Mouse (Mus musculus): ENCODE data around the gene Mrpl37. TPM values are rescaled to one million over a fixed set of nuclear protein-coding genes. Genes with fewer than 3 reads are reported as not detected.
"Not testable (repeated sequence)": the region's sequence is repeated elsewhere in the genome, so short reads cannot be mapped to it uniquely, and the experiment has no call there.

Gene Mrpl37
- 104 and 107 TPM in 2 replicates for polyA plus RNA-seq (2012; ENCODE audit: insufficient read depth, insufficient read length, missing spikeins)

GRCm38 (mm10) chr4:107066252-107067124 is at the start of gene Mrpl37, which contains the start of gene Cyb5rl:
Gene Mrpl37 (minus strand): TSS chr4:107066868.
Gene Cyb5rl (plus strand): TSS chr4:107066988.
- H3K4me1 ChIP-seq (ENCODE audit: control insufficient read depth, insufficient read depth, insufficient read length, low read length) = peaks cover 4% of the 10 kb centered on the region; the same call in 1 of the 2 replicates
- H3K4me3 ChIP-seq (ENCODE audit: insufficient read depth, low read depth, low read length) = peak within 1 kb of the TSS; percentile 84
- H3K27ac ChIP-seq (replicated peaks; ENCODE audit: low read depth, low read length) = peak within 1 kb of the TSS; percentile 51

- Histone ChIP-seq H3K4me3 (ENCODE audit: insufficient read depth, low read depth, low read length) (no peak overlapping the region), H3K27ac (replicated peaks; ENCODE audit: low read depth, low read length) (no peak overlapping the region), H3K4me1 (ENCODE audit: control insufficient read depth, insufficient read depth, insufficient read length, low read length) (no peaks in the 10 kb centered on the region)
These were observed 47.6 kb upstream of the Mrpl37 start for GRCm38 (mm10) chr4:107114278-107114677.

GRCm38 (mm10) chr4:107109181-107109580 is 42.5 kb upstream of the Mrpl37 start:
- H3K4me3 ChIP-seq (ENCODE audit: insufficient read depth, low read depth, low read length); H3K27ac ChIP-seq (replicated peaks; ENCODE audit: low read depth, low read length); H3K4me1 ChIP-seq (ENCODE audit: control insufficient read depth, insufficient read depth, insufficient read length, low read length): not testable (repeated sequence)

- Histone ChIP-seq H3K4me3 (ENCODE audit: insufficient read depth, low read depth, low read length) (peak overlapping the region; percentile 40), H3K4me1 (ENCODE audit: control insufficient read depth, insufficient read depth, insufficient read length, low read length) (no peaks in the 10 kb centered on the region), H3K27ac (replicated peaks; ENCODE audit: low read depth, low read length) (no peak overlapping the region)
These were observed 41.6 kb upstream of the Mrpl37 start for GRCm38 (mm10) chr4:107108291-107108731.

GRCm38 (mm10) chr4:107106777-107107176 is 40.1 kb upstream of the Mrpl37 start:
- no peak overlapping the region for H3K27ac ChIP-seq (replicated peaks; ENCODE audit: low read depth, low read length)
- no peaks in the 10 kb centered on the region for H3K4me1 ChIP-seq (ENCODE audit: control insufficient read depth, insufficient read depth, insufficient read length, low read length)
- no peak overlapping the region for H3K4me3 ChIP-seq (ENCODE audit: insufficient read depth, low read depth, low read length)

- Histone ChIP-seq H3K4me3 (ENCODE audit: insufficient read depth, low read depth, low read length) (no peak overlapping the region), H3K27ac (replicated peaks; ENCODE audit: low read depth, low read length) (no peak overlapping the region)
These were observed 35.6 kb upstream of the Mrpl37 start for GRCm38 (mm10) chr4:107102220-107102619.

GRCm38 (mm10) chr4:107098791-107099525 is 32.3 kb upstream of the Mrpl37 start:
- Histone ChIP-seq H3K27ac (replicated peaks; ENCODE audit: low read depth, low read length) (no peak overlapping the region), H3K4me3 (ENCODE audit: insufficient read depth, low read depth, low read length) (no peak overlapping the region), H3K4me1 (ENCODE audit: control insufficient read depth, insufficient read depth, insufficient read length, low read length) (peaks cover 3% of the 10 kb centered on the region; the same call in 1 of the 2 replicates)

More at GRCm38 (mm10) chr4:107102220-107102619, 35.6 kb upstream of the Mrpl37 start:
- peaks cover 3% of the 10 kb centered on the region; the same call in 1 of the 2 replicates for H3K4me1 ChIP-seq (ENCODE audit: control insufficient read depth, insufficient read depth, insufficient read length, low read length)

- Histone ChIP-seq H3K4me1 (ENCODE audit: control insufficient read depth, insufficient read depth, insufficient read length, low read length) (peaks cover 3% of the 10 kb centered on the region; the same call in 1 of the 2 replicates), H3K27ac (replicated peaks; ENCODE audit: low read depth, low read length) (no peak overlapping the region)
These were observed 31.7 kb upstream of the Mrpl37 start for GRCm38 (mm10) chr4:107098375-107098774.

GRCm38 (mm10) chr4:107097871-107098270 is 31.2 kb upstream of the Mrpl37 start:
- Histone ChIP-seq H3K4me3 (ENCODE audit: insufficient read depth, low read depth, low read length) (no peak overlapping the region), H3K27ac (replicated peaks; ENCODE audit: low read depth, low read length) (no peak overlapping the region), H3K4me1 (ENCODE audit: control insufficient read depth, insufficient read depth, insufficient read length, low read length) (peaks cover 3% of the 10 kb centered on the region; the same call in 1 of the 2 replicates)

More at GRCm38 (mm10) chr4:107098375-107098774, 31.7 kb upstream of the Mrpl37 start:
- H3K4me3 ChIP-seq (ENCODE audit: insufficient read depth, low read depth, low read length) = no peak overlapping the region

GRCm38 (mm10) chr4:107096841-107097373 is 30.2 kb upstream of the Mrpl37 start, which contains the start of gene Cdcp2:
Gene Cdcp2 (plus strand): TSS chr4:107096891.
- H3K4me3 ChIP-seq (ENCODE audit: insufficient read depth, low read depth, low read length) = no peak within 1 kb of the TSS
- no peak within 1 kb of the TSS for H3K27ac ChIP-seq (replicated peaks; ENCODE audit: low read depth, low read length)
- H3K4me1 ChIP-seq (ENCODE audit: control insufficient read depth, insufficient read depth, insufficient read length, low read length) = peaks cover 3% of the 10 kb centered on the region; the same call in 1 of the 2 replicates

GRCm38 (mm10) chr4:107096043-107096442 is 29.4 kb upstream of the Mrpl37 start:
- Histone ChIP-seq H3K4me3 (ENCODE audit: insufficient read depth, low read depth, low read length) (no peak overlapping the region), H3K27ac (replicated peaks; ENCODE audit: low read depth, low read length) (no peak overlapping the region), H3K4me1 (ENCODE audit: control insufficient read depth, insufficient read depth, insufficient read length, low read length) (peaks cover 3% of the 10 kb centered on the region; the same call in 1 of the 2 replicates)

GRCm38 (mm10) chr4:107094484-107095187 is 28.0 kb upstream of the Mrpl37 start:
- H3K4me1 ChIP-seq (ENCODE audit: control insufficient read depth, insufficient read depth, insufficient read length, low read length) = peaks cover 3% of the 10 kb centered on the region; the same call in 1 of the 2 replicates
- no peak overlapping the region for H3K4me3 ChIP-seq (ENCODE audit: insufficient read depth, low read depth, low read length)
- H3K27ac ChIP-seq (replicated peaks; ENCODE audit: low read depth, low read length) = no peak overlapping the region

GRCm38 (mm10) chr4:107091696-107092095 is 25.0 kb upstream of the Mrpl37 start:
- no peaks in the 10 kb centered on the region for H3K4me1 ChIP-seq (ENCODE audit: control insufficient read depth, insufficient read depth, insufficient read length, low read length)
- H3K4me3 ChIP-seq (ENCODE audit: insufficient read depth, low read depth, low read length) = no peak overlapping the region
- no peak overlapping the region for H3K27ac ChIP-seq (replicated peaks; ENCODE audit: low read depth, low read length)

- Histone ChIP-seq H3K27ac (replicated peaks; ENCODE audit: low read depth, low read length) (no peak overlapping the region), H3K4me3 (ENCODE audit: insufficient read depth, low read depth, low read length) (no peak overlapping the region), H3K4me1 (ENCODE audit: control insufficient read depth, insufficient read depth, insufficient read length, low read length) (0 out of 2 replicates have a peak, but pooled peaks cover 5% of the 10 kb centered on the region)
These were observed 18.2 kb upstream of the Mrpl37 start for GRCm38 (mm10) chr4:107084858-107085257.

Measured in brown adipose tissue, adult 24 weeks (tissue).